Mouse (Mus musculus) lung, adult 2 months (tissue): ENCODE measurements around the gene Rnf115.

Experiments used
- CTCF ChIP-seq: fragments of 200-500 bp; IDR thresholded peaks from 2 replicates; pipeline ENCODE4 v1.5.1; 2011; ENCODE audit warnings: mild to moderate bottlenecking, low read length, control low read depth; ENCODE audit not compliant: insufficient read depth
- POLR2A ChIP-seq: fragments of 200-500 bp; IDR thresholded peaks from 2 replicates; pipeline ENCODE4 v1.6.1; 2011; ENCODE audit warnings: low read depth, mild to moderate bottlenecking, control low read depth, low read length, borderline replicate concordance; ENCODE audit errors: extremely low read depth

DNA sequence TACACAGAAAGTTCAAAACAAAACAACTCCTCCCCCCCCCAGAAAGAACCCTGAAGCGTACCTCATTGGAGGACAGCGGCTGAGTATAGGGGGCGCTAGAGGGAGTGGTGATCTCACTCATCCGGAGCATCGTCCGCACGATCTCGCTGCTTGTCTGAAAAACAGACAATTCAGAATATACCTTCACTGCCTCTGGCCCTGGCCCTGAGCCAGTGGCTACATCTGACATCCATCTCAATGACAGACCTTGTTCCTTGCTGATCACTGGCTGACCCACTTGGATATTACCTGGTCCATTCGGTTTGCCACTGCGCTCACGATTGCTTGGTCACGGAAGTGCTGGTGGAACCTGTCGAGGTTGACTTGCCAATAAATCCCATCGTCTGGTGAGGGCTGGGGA lies 8.3 kb upstream of the Rnf115 start:
- TF ChIP-seq CTCF (peak; percentile 50), POLR2A (no peak)
